Mouse (Mus musculus): ENCODE measurements around the gene Atp10b.

- no peak for TF ChIP-seq CTCF (IDR thresholded peaks at IDR 0.05; ENCODE audit: low read depth)
- no peak for TF ChIP-seq EP300 (IDR thresholded peaks at IDR 0.05; ENCODE audit: low read depth)
Measured at GRCm38 (mm10) chr11:43148341-43148740, 1.3 kb upstream of the Atp10b start.

All from liver, embryonic 14.5 days (tissue).